Mouse (Mus musculus) MEL (cell line): ENCODE data around the gene Cdk7. TPM values are rescaled to one million over a fixed set of nuclear protein-coding genes. Genes with fewer than 3 reads are reported as not detected.
A peak's percentile ranks its signal among the peaks of the same experiment; 100 is the strongest.

Source experiments
- DNase-seq: peaks from one replicate; pipeline ENCODE4 v3.0.0; 2011; ENCODE audit warnings: low read depth, low spot score
- H3K27ac ChIP-seq: 2 replicates; pipeline ENCODE4 v1.5.1; 2012; ENCODE audit warnings: low read depth, mild to moderate bottlenecking, control low read depth, low read length, moderate library complexity; ENCODE audit not compliant: control insufficient read depth
- H3K27me3 ChIP-seq, 2 experiments: fragments of 150-350 bp in 1 of 2; sonication (generic) in 1 of 2; 2 replicates each; pipeline ENCODE4 v1.6.1; 2012; ENCODE audit warnings: low read length in 2 of 2, mild to moderate bottlenecking in 2 of 2, improper control_type of control experiment in 1 of 2, moderate library complexity in 1 of 2; ENCODE audit not compliant: insufficient read depth in 2 of 2, control insufficient read depth in 1 of 2
- H3K36me3 ChIP-seq, 2 experiments: 2 replicates each; pipeline ENCODE4 v1.6.1; 2012 to 2014; ENCODE audit warnings: low read length in 2 of 2, improper control_type of control experiment in 1 of 2, inconsistent platforms in 1 of 2, mild to moderate bottlenecking in 1 of 2; ENCODE audit not compliant: insufficient read depth in 2 of 2, control insufficient read depth in 1 of 2
- H3K4me1 ChIP-seq, 2 experiments: fragments of 150-350 bp in 1 of 2; sonication (generic) in 1 of 2; 2 replicates each; pipeline ENCODE4 v1.6.1; 2012; ENCODE audit warnings: low read length in 2 of 2, improper control_type of control experiment in 1 of 2, mild to moderate bottlenecking in 1 of 2; ENCODE audit not compliant: insufficient read depth in 2 of 2, control insufficient read depth in 1 of 2
- H3K4me3 ChIP-seq, 2 experiments: fragments of 150-350 bp in 1 of 2; sonication (generic) in 1 of 2; 2 replicates each; pipeline ENCODE4 v1.5.1; 2012; ENCODE audit warnings: low read depth in 2 of 2, low read length in 2 of 2, mild to moderate bottlenecking in 2 of 2, moderate library complexity in 2 of 2, control low read depth in 1 of 2, improper control_type of control experiment in 1 of 2; ENCODE audit not compliant: control insufficient read depth in 1 of 2, insufficient read depth in 1 of 2
- H3K79me2 ChIP-seq: 2 replicates; pipeline ENCODE4 v1.6.1; 2012; ENCODE audit warnings: mild to moderate bottlenecking, low read length, moderate library complexity; ENCODE audit not compliant: control insufficient read depth, poor library complexity, insufficient read depth
- H3K9ac ChIP-seq: 2 replicates; pipeline ENCODE4 v1.6.1; 2012; ENCODE audit warnings: low read depth, mild to moderate bottlenecking, control low read depth, low read length, moderate library complexity; ENCODE audit not compliant: control insufficient read depth, poor library complexity, severe bottlenecking
- H3K9me3 ChIP-seq: fragments of 150-350 bp; sonication (generic); replicated peaks from 2 replicates; pipeline ENCODE4 v1.6.1; 2012; ENCODE audit warnings: mild to moderate bottlenecking, low read length, improper control_type of control experiment, moderate library complexity; ENCODE audit not compliant: insufficient read depth
- BHLHE40 ChIP-seq: IDR thresholded peaks from 2 replicates; pipeline ENCODE4 v1.6.1; 2012; ENCODE audit warnings: low read depth, mild to moderate bottlenecking, inconsistent platforms, low read length, improper control_type of control experiment, borderline replicate concordance
- CHD2 ChIP-seq: IDR thresholded peaks from 2 replicates; pipeline ENCODE4 v1.6.1; 2011; ENCODE audit warnings: low read length, improper control_type of control experiment
- CTCF ChIP-seq, 3 experiments: IDR thresholded peaks in 2 of 3; conservative IDR thresholded peaks in 1 of 3; 2 replicates each; pipeline ENCODE4 v1.5.1; 2011 to 2012; ENCODE audit warnings: low read length in 3 of 3, low read depth in 2 of 3, mild to moderate bottlenecking in 2 of 3, improper control_type of control experiment in 1 of 3, inconsistent platforms in 1 of 3, mixed read lengths in 1 of 3, moderate library complexity in 1 of 3; ENCODE audit not compliant: control insufficient read depth in 1 of 3, insufficient read depth in 1 of 3, poor library complexity in 1 of 3, severe bottlenecking in 1 of 3
- ELF1 ChIP-seq: IDR thresholded peaks from 2 replicates; pipeline ENCODE4 v1.6.1; 2014; ENCODE audit warnings: low read depth, mild to moderate bottlenecking, inconsistent platforms, low read length, improper control_type of control experiment, moderate library complexity
- EP300 ChIP-seq, 2 experiments: IDR thresholded peaks; 2 replicates each; pipeline ENCODE4 v1.6.1; 2011; ENCODE audit warnings: improper control_type of control experiment in 2 of 2, low read length in 2 of 2, low read depth in 1 of 2, mild to moderate bottlenecking in 1 of 2
- ETS1 ChIP-seq: IDR thresholded peaks from 2 replicates; pipeline ENCODE4 v1.6.1; 2012; ENCODE audit warnings: low read depth, mild to moderate bottlenecking, inconsistent platforms, low read length, improper control_type of control experiment, moderate library complexity
- GATA1 ChIP-seq: IDR thresholded peaks from 2 replicates; pipeline ENCODE4 v1.6.1; 2011; ENCODE audit warnings: low read depth, low read length, improper control_type of control experiment
- KAT2A ChIP-seq: conservative IDR thresholded peaks from 2 replicates; pipeline ENCODE4 v1.6.1; 2012; ENCODE audit warnings: low read depth, low read length, improper control_type of control experiment, inconsistent platforms
- MAZ ChIP-seq: IDR thresholded peaks from 2 replicates; pipeline ENCODE4 v1.6.1; 2012; ENCODE audit warnings: low read depth, mild to moderate bottlenecking, inconsistent platforms, low read length, improper control_type of control experiment
- MEF2A ChIP-seq: IDR thresholded peaks from 2 replicates; pipeline ENCODE4 v1.6.1; 2014; ENCODE audit warnings: low read depth, mild to moderate bottlenecking, inconsistent platforms, low read length, improper control_type of control experiment; ENCODE audit not compliant: poor library complexity, insufficient replicate concordance, severe bottlenecking; ENCODE audit errors: extremely low read depth
- MXI1 ChIP-seq: IDR thresholded peaks from 2 replicates; pipeline ENCODE4 v1.6.1; 2011; ENCODE audit warnings: mild to moderate bottlenecking, low read depth, low read length, improper control_type of control experiment
- MYB ChIP-seq: IDR thresholded peaks from 2 replicates; pipeline ENCODE4 v1.6.1; 2011; ENCODE audit warnings: mild to moderate bottlenecking, low read depth, low read length, improper control_type of control experiment
- NELFE ChIP-seq: IDR thresholded peaks from 2 replicates; pipeline ENCODE4 v1.6.1; 2011; ENCODE audit warnings: low read depth, low read length, improper control_type of control experiment
- RCOR1 ChIP-seq: IDR thresholded peaks from 2 replicates; pipeline ENCODE4 v1.6.1; 2012; ENCODE audit warnings: low read depth, mild to moderate bottlenecking, inconsistent platforms, low read length, improper control_type of control experiment
- TAL1 ChIP-seq: IDR thresholded peaks from 2 replicates; pipeline ENCODE4 v1.6.1; 2012; ENCODE audit warnings: mild to moderate bottlenecking, inconsistent platforms, low read length, moderate library complexity, mixed read lengths
- TBP ChIP-seq: IDR thresholded peaks from 2 replicates; pipeline ENCODE4 v1.8.0; 2011; ENCODE audit warnings: low read depth, low read length, improper control_type of control experiment
- TCF12 ChIP-seq: IDR thresholded peaks from 2 replicates; pipeline ENCODE4 v1.6.1; 2014; ENCODE audit warnings: low read depth, mild to moderate bottlenecking, inconsistent platforms, low read length, improper control_type of control experiment, moderate library complexity
- UBTF ChIP-seq: IDR thresholded peaks from 2 replicates; pipeline ENCODE4 v1.6.1; 2012; ENCODE audit warnings: low read depth, mild to moderate bottlenecking, inconsistent platforms, low read length, improper control_type of control experiment, moderate library complexity, borderline replicate concordance; ENCODE audit not compliant: insufficient read depth
- USF2 ChIP-seq, 2 experiments: IDR thresholded peaks; 2 replicates each; pipeline ENCODE4 v1.6.1; 2011 to 2012; ENCODE audit warnings: improper control_type of control experiment in 2 of 2, low read length in 2 of 2, borderline replicate concordance in 1 of 2, inconsistent platforms in 1 of 2, low read depth in 1 of 2, mild to moderate bottlenecking in 1 of 2; ENCODE audit not compliant: insufficient read depth in 1 of 2
- ZC3H11A ChIP-seq: IDR thresholded peaks from 2 replicates; pipeline ENCODE4 v1.6.1; 2012; ENCODE audit warnings: low read depth, mild to moderate bottlenecking, inconsistent platforms, low read length, improper control_type of control experiment
- ZKSCAN1 ChIP-seq: IDR thresholded peaks from 2 replicates; pipeline ENCODE4 v1.6.1; 2012; ENCODE audit warnings: low read depth, mild to moderate bottlenecking, inconsistent platforms, low read length, improper control_type of control experiment, moderate library complexity
- ZMIZ1 ChIP-seq: IDR thresholded peaks from 2 replicates; pipeline ENCODE4 v1.6.1; 2012; ENCODE audit warnings: low read depth, mild to moderate bottlenecking, inconsistent platforms, low read length, improper control_type of control experiment, moderate library complexity
- polyA plus RNA-seq, 2 experiments: library from polyadenylated mRNA; stranded (reverse) in 1 of 2; unstranded in 1 of 2; fragments of >175 nt in 1 of 2; fragments of >200 nt in 1 of 2; gene quantifications; 2 replicates each; pipeline versions ENCODE4 v1.2.1 to v1.2.4; 2012; ENCODE audit warnings: low replicate concordance in 2 of 2, low read depth in 1 of 2; ENCODE audit not compliant: insufficient read length in 2 of 2, insufficient read depth in 1 of 2, missing spikeins in 1 of 2
- total RNA-seq: library from RNA; depleted of rRNA; stranded (reverse); fragments of 300-350 nt; gene quantifications from 2 replicates; pipeline ENCODE4 v1.2.3, GENCODE M21; 2012

The Cdk7 gene
- total and polyA plus RNA-seq, 3 experiments, result 67.7 to 87.1 TPM; not detected in 1

- no peak overlapping the region for H3K4me3 ChIP-seq
- H3K79me2 ChIP-seq, result no peaks in the 10 kb centered on the region
- H3K27ac ChIP-seq, result no peak overlapping the region
- no peaks in the 10 kb centered on the region for H3K9me3 ChIP-seq
- peaks cover 0 to 32% of the 10 kb centered on the region in 2 experiments; a peak in 3 of 4 replicates for H3K36me3 ChIP-seq
- TF ChIP-seq ZC3H11A, result no peak
- TF ChIP-seq MAZ, result no peak
- no peak for TF ChIP-seq GATA1
- TF ChIP-seq MEF2A, result no peak
- TF ChIP-seq ZKSCAN1, result no peak
- TF ChIP-seq ETS1, result no peak
- no peak for TF ChIP-seq CTCF (IDR thresholded peaks at IDR 0.05 in 2 of 3, conservative IDR thresholded peaks at IDR 0.05 in 1 of 3; ENCODE audit: control insufficient read depth in 1 of 3, insufficient read depth in 1 of 3, low read depth in 2 of 3, low read length in 3 of 3, poor library complexity in 1 of 3, severe bottlenecking in 1 of 3)
- no peak for TF ChIP-seq KAT2A
- no peak for TF ChIP-seq USF2 (IDR thresholded peaks at IDR 0.05; ENCODE audit: borderline replicate concordance in 1 of 2, insufficient read depth in 1 of 2, low read depth in 1 of 2, low read length in 2 of 2)
- no peak for TF ChIP-seq UBTF
- TF ChIP-seq ELF1, result no peak
- no peak for TF ChIP-seq TAL1
- no peak for TF ChIP-seq RCOR1
- TF ChIP-seq NELFE, result no peak
- no peak for TF ChIP-seq MYB
- peaks cover 23 to 24% of the 10 kb centered on the region in 2 experiments for H3K4me1 ChIP-seq
- H3K27me3 ChIP-seq, result no peaks in the 10 kb centered on the region
- DNase-seq, result no peak
- H3K9ac ChIP-seq, result no peak overlapping the region
Observed at GRCm38 (mm10) chr13:100754186-100754585, 23.4 kb upstream of the Cdk7 start.

DNA sequence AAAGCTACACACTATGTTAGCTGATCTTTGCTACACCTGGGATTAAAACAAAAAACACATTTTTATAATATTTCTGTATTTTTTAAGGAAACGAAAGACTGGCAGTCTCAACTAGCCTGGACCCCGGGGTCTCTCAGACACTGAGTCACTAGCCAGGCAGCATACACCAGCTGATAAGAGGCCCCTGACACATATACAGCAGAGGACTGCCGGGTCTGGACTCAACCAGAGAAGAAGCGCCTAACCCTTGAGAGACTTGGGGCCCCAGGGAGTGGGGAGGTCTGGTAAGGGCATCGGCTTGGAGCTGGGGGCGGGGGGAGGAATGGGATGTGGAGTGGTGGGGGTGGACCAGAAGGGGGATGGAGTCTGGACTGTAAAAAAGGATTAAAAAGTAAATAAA, 22.3 kb upstream of the Cdk7 start:
- Histone ChIP-seq H3K36me3 (peaks cover 0 to 34% of the 10 kb centered on the region in 2 experiments; a peak in 2 of 4 replicates), H3K4me3 (0 out of 4 replicates have a peak overlapping the region, but pooled peaks of 1 of the 2 experiments have one; percentile 9), H3K4me1 (peaks cover 24 to 27% of the 10 kb centered on the region in 2 experiments), H3K9ac (peak overlapping the region; percentile 38), H3K79me2 (no peaks in the 10 kb centered on the region), H3K9me3 (no peaks in the 10 kb centered on the region)
- DNase-seq, result peak; percentile 61
- TF ChIP-seq ZKSCAN1 (no peak), MXI1 (no peak), BHLHE40 (no peak), MEF2A (no peak), USF2 (IDR thresholded peaks at IDR 0.05; ENCODE audit: borderline replicate concordance in 1 of 2, insufficient read depth in 1 of 2, low read depth in 1 of 2, low read length in 2 of 2) (no peak), TAL1 (no peak), ZC3H11A (no peak), ZMIZ1 (no peak), ETS1 (no peak), CHD2 (no peak), TCF12 (no peak), TBP (no peak), MYB (no peak), EP300 (IDR thresholded peaks at IDR 0.05; ENCODE audit: low read depth in 1 of 2, low read length in 2 of 2) (no peak)
- TF ChIP-seq, all 39 proteins: peak for 0
- Histone ChIP-seq H3K27me3 (no peaks in the 10 kb centered on the region), H3K27ac (peak overlapping the region; percentile 76)
